23 mouse cellular contexts compared by ENCODE assay signal in genomic region chr14:93520166-93520565, GRCm38 (mm10).
"Had no signal": no experiment of that assay in that cellular context is flagged by ENCODE, and none has a peak within 500 bp of the region (broad histone marks: within the 10 kb centered on the region; RNA-seq: fewer than 3 reads in every experiment).

No protein-coding gene starts in this region.

- H3K36me3 ChIP-seq: limb, embryonic 10.5 days; limb, embryonic 13.5 days; liver, embryonic 12.5 days; liver, embryonic 15.5 days; lung, embryonic 15.5 days; midbrain, embryonic 10.5 days; midbrain, embryonic 13.5 days; neural tube, embryonic 12.5 days; neural tube, embryonic 15.5 days; stomach, embryonic 15.5 days had no signal

- H3K4me1 ChIP-seq: limb, embryonic 10.5 days; limb, embryonic 13.5 days; liver, embryonic 12.5 days; liver, embryonic 15.5 days; lung, embryonic 15.5 days; megakaryocyte, embryonic 14.5 days; neural tube, embryonic 12.5 days; neural tube, embryonic 15.5 days; stomach, embryonic 15.5 days had no signal

- H3K27ac ChIP-seq: kidney, postnatal 0 days; layer of hippocampus, adult 2 months; limb, embryonic 10.5 days; limb, embryonic 13.5 days; liver, embryonic 12.5 days; liver, embryonic 15.5 days; lung, embryonic 15.5 days; midbrain, embryonic 10.5 days; midbrain, embryonic 13.5 days; neural tube, embryonic 12.5 days; neural tube, embryonic 15.5 days; stomach, embryonic 15.5 days had no signal

- DNase-seq: kidney, postnatal 25 days; layer of hippocampus, adult 9-11 months; liver; lung, adult 18-20 months; lung, postnatal 10 days; lung, postnatal 36 days; retina, postnatal 1 day; right cerebral cortex, postnatal 25 days; spleen, adult 18-20 months; thymus, postnatal 25 days had no signal

- H3K4me2 ChIP-seq: limb, embryonic 13.5 days; liver, embryonic 12.5 days; liver, embryonic 15.5 days; lung, embryonic 15.5 days; midbrain, embryonic 13.5 days; neural tube, embryonic 12.5 days; neural tube, embryonic 15.5 days; stomach, embryonic 15.5 days had no signal

- H3K4me3 ChIP-seq: layer of hippocampus, adult 2 months; limb, embryonic 10.5 days; limb, embryonic 13.5 days; liver, embryonic 12.5 days; liver, embryonic 15.5 days; lung, embryonic 15.5 days; megakaryocyte, embryonic 14.5 days; midbrain, embryonic 10.5 days; midbrain, embryonic 13.5 days; neural tube, embryonic 12.5 days; neural tube, embryonic 15.5 days; stomach, embryonic 15.5 days had no signal

- ATAC-seq: liver, embryonic 12.5 days; midbrain, embryonic 13.5 days had no signal

- H3K9me3 ChIP-seq: limb, embryonic 10.5 days; limb, embryonic 13.5 days; liver, embryonic 12.5 days; lung, embryonic 15.5 days; megakaryocyte, embryonic 14.5 days; midbrain, embryonic 10.5 days; midbrain, embryonic 13.5 days; neural tube, embryonic 12.5 days; neural tube, embryonic 15.5 days; stomach, embryonic 15.5 days had no signal

- H3K9ac ChIP-seq: limb, embryonic 13.5 days; liver, embryonic 12.5 days; liver, embryonic 15.5 days; lung, embryonic 15.5 days; midbrain, embryonic 13.5 days; neural tube, embryonic 12.5 days; neural tube, embryonic 15.5 days; stomach, embryonic 15.5 days had no signal

- H3K27me3 ChIP-seq: limb, embryonic 13.5 days; liver, embryonic 12.5 days; liver, embryonic 15.5 days; lung, embryonic 15.5 days; megakaryocyte, embryonic 14.5 days; midbrain, embryonic 13.5 days; neural tube, embryonic 12.5 days; neural tube, embryonic 15.5 days; stomach, embryonic 15.5 days had no signal
